Comparison of ENCODE assay signal across 9 mouse cellular contexts in genomic region chr10:19122221-19122620, GRCm38 (mm10).
DNase-seq lines count a peak whose midpoint lies in the region; ATAC-seq and TF ChIP-seq lines count a peak whose summit lies in the region.
"Had no signal": no experiment of that assay in that cellular context is flagged by ENCODE, and none has a peak within 500 bp of the region (broad histone marks: within the 10 kb centered on the region; RNA-seq: fewer than 3 reads in every experiment).

No protein-coding gene starts in this region.

- WGBS in forebrain, postnatal 0 days: 71% methylated on average over 6 of the region's 6 CpGs
- 83% methylated on average over 6 of the region's 6 CpGs for WGBS in forebrain, embryonic 13.5 days
- WGBS in heart, embryonic 16.5 days: 57% methylated on average over 6 of the region's 6 CpGs

- ATAC-seq in forebrain, postnatal 0 days: 0 out of 2 replicates have a peak, but pooled peaks have one; percentile 16
- ATAC-seq in forebrain, embryonic 13.5 days: no peak
- ATAC-seq in heart, embryonic 16.5 days (replicated peaks; ENCODE audit: extremely low read depth, insufficient read depth, low FRiP score): peak; percentile 63

- no peak overlapping the region for H3K4me2 ChIP-seq in forebrain, postnatal 0 days (ENCODE audit: low read depth)
- H3K4me2 ChIP-seq in forebrain, embryonic 13.5 days: no peak overlapping the region
- no peak overlapping the region for H3K4me2 ChIP-seq in heart, embryonic 16.5 days (ENCODE audit: low read depth, low read length)

- no peak overlapping the region for H3K27ac ChIP-seq in forebrain, postnatal 0 days (ENCODE audit: low read depth, low read length)
- H3K27ac ChIP-seq in forebrain, embryonic 13.5 days: no peak overlapping the region
- 0 out of 2 replicates have a peak overlapping the region, but pooled peaks have one; percentile 49 for H3K27ac ChIP-seq in heart, embryonic 16.5 days (ENCODE audit: low read length)

- no peaks in the 10 kb centered on the region for H3K9me3 ChIP-seq in forebrain, postnatal 0 days (ENCODE audit: low read length)
- no peaks in the 10 kb centered on the region for H3K9me3 ChIP-seq in forebrain, embryonic 13.5 days (replicated peaks)
- H3K9me3 ChIP-seq in heart, embryonic 16.5 days (replicated peaks; ENCODE audit: control insufficient read depth, low read length): no peaks in the 10 kb centered on the region

- H3K9ac ChIP-seq in forebrain, postnatal 0 days: no peak overlapping the region
- no peak overlapping the region for H3K9ac ChIP-seq in forebrain, embryonic 13.5 days
- no peak overlapping the region for H3K9ac ChIP-seq in heart, embryonic 16.5 days (ENCODE audit: low read length)

- no peaks in the 10 kb centered on the region for H3K36me3 ChIP-seq in forebrain, postnatal 0 days (ENCODE audit: insufficient read depth)
- H3K36me3 ChIP-seq in forebrain, embryonic 13.5 days (ENCODE audit: poor library complexity, severe bottlenecking): no peaks in the 10 kb centered on the region
- H3K36me3 ChIP-seq in heart, embryonic 16.5 days (ENCODE audit: control insufficient read depth, insufficient read depth): no peaks in the 10 kb centered on the region

- TF ChIP-seq CTCF in forebrain, postnatal 0 days (IDR thresholded peaks at IDR 0.05; ENCODE audit: low read depth): no peak

- no peak overlapping the region for H3K4me3 ChIP-seq in forebrain, postnatal 0 days (ENCODE audit: low read depth, low read length)
- H3K4me3 ChIP-seq in forebrain, embryonic 13.5 days: no peak overlapping the region
- no peak overlapping the region for H3K4me3 ChIP-seq in heart, embryonic 16.5 days (ENCODE audit: low read length)

- no peak for DNase-seq in forebrain, postnatal 0 days
- peak; percentile 75 for DNase-seq in CD4-positive helper T cell, adult 2 months (ENCODE audit: low read depth, low spot score)
- DNase-seq in left cerebral cortex, adult 18-20 months (ENCODE audit: low spot score in 2 of 2): peak; percentile 45 to 63
- DNase-seq in spleen, adult 12 weeks (ENCODE audit: low spot score): no peak
- DNase-seq in embryo, embryonic 10 days (ENCODE audit: low spot score): no peak
- no peak for DNase-seq in spleen, postnatal 36 days (ENCODE audit: low spot score in 2 of 2)

- H3K4me1 ChIP-seq in forebrain, postnatal 0 days (ENCODE audit: insufficient read depth): no peaks in the 10 kb centered on the region
- H3K4me1 ChIP-seq in forebrain, embryonic 13.5 days: 0 out of 2 replicates have a peak, but pooled peaks cover 3% of the 10 kb centered on the region
- peaks cover 10% of the 10 kb centered on the region; the same call in 1 of the 2 replicates for H3K4me1 ChIP-seq in heart, embryonic 16.5 days (ENCODE audit: control insufficient read depth, insufficient read depth, low read length)

- no peaks in the 10 kb centered on the region for H3K27me3 ChIP-seq in forebrain, postnatal 0 days (ENCODE audit: insufficient read depth, low read length)
- H3K27me3 ChIP-seq in forebrain, embryonic 13.5 days: no peaks in the 10 kb centered on the region
- H3K27me3 ChIP-seq in heart, embryonic 16.5 days (ENCODE audit: control insufficient read depth, insufficient read depth, low read length): no peaks in the 10 kb centered on the region
- H3K27me3 ChIP-seq: CH12.LX had no signal

Comparison
In these comparisons a context has a peak if more than half of its experiments do, and no peak if none do; other contexts are left out.
1. DNase-seq: peak in CD4-positive helper T cell, adult 2 months (single experiment) and left cerebral cortex, adult 18-20 months (2 of 2); none in forebrain, postnatal 0 days (single experiment), spleen, adult 12 weeks (single experiment), embryo, embryonic 10 days (single experiment) and spleen, postnatal 36 days (0 of 2).